In genomic region chr9:65549643-65550042, GRCm38 (mm10) we compare ENCODE assay signal across 14 mouse cellular contexts. TPM values are rescaled to one million over a fixed set of nuclear protein-coding genes. Genes with fewer than 3 reads are reported as not detected.
DNase-seq lines count a peak whose midpoint lies in the region; ATAC-seq and TF ChIP-seq lines count a peak whose summit lies in the region.
"Had no signal": no experiment of that assay in that cellular context is flagged by ENCODE, and none has a peak within 500 bp of the region (broad histone marks: within the 10 kb centered on the region; RNA-seq: fewer than 3 reads in every experiment).

No protein-coding gene starts in this region.

- H3K4me1 ChIP-seq in forebrain, embryonic 10.5 days: peaks cover 54% of the 10 kb centered on the region
- peaks cover 3% of the 10 kb centered on the region; the same call in 1 of the 2 replicates for H3K4me1 ChIP-seq in forebrain, embryonic 11.5 days (replicated peaks; ENCODE audit: control insufficient read depth, insufficient read depth, low read length)
- peaks cover 15% of the 10 kb centered on the region for H3K4me1 ChIP-seq in kidney, postnatal 0 days (replicated peaks; ENCODE audit: insufficient read depth, low read length)
- peaks cover 30% of the 10 kb centered on the region for H3K4me1 ChIP-seq in embryonic facial prominence, embryonic 14.5 days (ENCODE audit: control insufficient read depth, insufficient read depth, low read length)
- peaks cover 33% of the 10 kb centered on the region for H3K4me1 ChIP-seq in stomach, embryonic 14.5 days (ENCODE audit: control insufficient read depth, insufficient read depth, low read length)

- peaks cover 7% of the 10 kb centered on the region; the same call in 1 of the 2 replicates for H3K36me3 ChIP-seq in forebrain, embryonic 10.5 days (replicated peaks)
- H3K36me3 ChIP-seq in forebrain, embryonic 11.5 days (ENCODE audit: control insufficient read depth, insufficient read depth, low read length): no peaks in the 10 kb centered on the region
- no peaks in the 10 kb centered on the region for H3K36me3 ChIP-seq in kidney, postnatal 0 days (ENCODE audit: insufficient read depth, low read length)
- 0 out of 2 replicates have a peak, but pooled peaks cover 5% of the 10 kb centered on the region for H3K36me3 ChIP-seq in embryonic facial prominence, embryonic 14.5 days (ENCODE audit: control insufficient read depth, insufficient read depth, low read length)
- H3K36me3 ChIP-seq in stomach, embryonic 14.5 days (ENCODE audit: control insufficient read depth, insufficient read depth, low read length): no peaks in the 10 kb centered on the region; the same call in 1 of the 2 replicates

- no peak for ATAC-seq in forebrain, embryonic 11.5 days (replicated peaks; ENCODE audit: low FRiP score)
- ATAC-seq in kidney, postnatal 0 days (replicated peaks; ENCODE audit: low FRiP score, low read depth): no peak
- no peak for ATAC-seq in embryonic facial prominence, embryonic 14.5 days (ENCODE audit: low read depth)
- ATAC-seq in stomach, embryonic 14.5 days (ENCODE audit: insufficient number of reproducible peaks, insufficient read depth, low FRiP score, low read depth): no peak
- ATAC-seq: forebrain, embryonic 16.5 days had no signal

- no peak for TF ChIP-seq CTCF in kidney, postnatal 0 days (IDR thresholded peaks at IDR 0.05; ENCODE audit: low read depth)

- no peak overlapping the region for H3K4me3 ChIP-seq in forebrain, embryonic 10.5 days
- H3K4me3 ChIP-seq in forebrain, embryonic 11.5 days (ENCODE audit: low read depth, low read length): no peak overlapping the region
- H3K4me3 ChIP-seq in kidney, postnatal 0 days (replicated peaks; ENCODE audit: low read depth, low read length): no peak overlapping the region
- no peak overlapping the region for H3K4me3 ChIP-seq in embryonic facial prominence, embryonic 14.5 days (ENCODE audit: low read depth, low read length)
- H3K4me3 ChIP-seq in stomach, embryonic 14.5 days (ENCODE audit: low read depth, low read length): no peak overlapping the region

- H3K9ac ChIP-seq in forebrain, embryonic 11.5 days (ENCODE audit: low read length): no peak overlapping the region
- no peak overlapping the region for H3K9ac ChIP-seq in kidney, postnatal 0 days (ENCODE audit: low read depth, low read length)
- H3K9ac ChIP-seq in embryonic facial prominence, embryonic 14.5 days (ENCODE audit: low read depth, low read length): no peak overlapping the region
- no peak overlapping the region for H3K9ac ChIP-seq in stomach, embryonic 14.5 days (replicated peaks; ENCODE audit: low read depth, low read length)

- H3K27me3 ChIP-seq in forebrain, embryonic 10.5 days (ENCODE audit: poor library complexity, severe bottlenecking): no peaks in the 10 kb centered on the region
- H3K27me3 ChIP-seq in forebrain, embryonic 11.5 days (ENCODE audit: control insufficient read depth, insufficient read depth, low read length): no peaks in the 10 kb centered on the region
- H3K27me3 ChIP-seq in kidney, postnatal 0 days (ENCODE audit: insufficient read depth, low read length): no peaks in the 10 kb centered on the region
- H3K27me3 ChIP-seq in embryonic facial prominence, embryonic 14.5 days (replicated peaks; ENCODE audit: control insufficient read depth, insufficient read depth, low read length): no peaks in the 10 kb centered on the region
- H3K27me3 ChIP-seq in stomach, embryonic 14.5 days (ENCODE audit: control insufficient read depth, insufficient read depth, low read length): no peaks in the 10 kb centered on the region

- DNase-seq in forebrain, embryonic 10.5 days (ENCODE audit: extremely low spot score, low spot score): no peak
- DNase-seq in forebrain, embryonic 11.5 days (ENCODE audit: low spot score): no peak
- no peak for DNase-seq in kidney, postnatal 0 days (ENCODE audit: low spot score)
- DNase-seq in kidney, adult 9 months: no peak
- no peak for DNase-seq in embryonic facial prominence, embryonic 14.5 days (ENCODE audit: low spot score)
- DNase-seq in MN1 (ENCODE audit: low spot score): no peak
- DNase-seq in thymus, postnatal 36 days: no peak
- DNase-seq: cerebellum, adult 9-10 months; kidney, postnatal 10 days had no signal

- 86% methylated on average over 5 of the region's 5 CpGs for WGBS in forebrain, embryonic 10.5 days
- 87% methylated on average over 5 of the region's 5 CpGs for WGBS in forebrain, embryonic 11.5 days
- 85% methylated on average over 5 of the region's 5 CpGs for WGBS in kidney, postnatal 0 days
- WGBS in embryonic facial prominence, embryonic 14.5 days: 79% methylated on average over 5 of the region's 5 CpGs
- 80% methylated on average over 5 of the region's 5 CpGs for WGBS in stomach, embryonic 14.5 days

- no peak overlapping the region for H3K4me2 ChIP-seq in forebrain, embryonic 11.5 days (ENCODE audit: low read depth, low read length, severe bottlenecking)
- no peak overlapping the region for H3K4me2 ChIP-seq in kidney, postnatal 0 days (ENCODE audit: low read length)
- no peak overlapping the region for H3K4me2 ChIP-seq in embryonic facial prominence, embryonic 14.5 days (ENCODE audit: low read depth, low read length)
- no peak overlapping the region for H3K4me2 ChIP-seq in stomach, embryonic 14.5 days (replicated peaks; ENCODE audit: low read depth, low read length)

- H3K9me3 ChIP-seq in forebrain, embryonic 10.5 days: no peaks in the 10 kb centered on the region
- no peaks in the 10 kb centered on the region for H3K9me3 ChIP-seq in forebrain, embryonic 11.5 days (ENCODE audit: control insufficient read depth, low read length)
- H3K9me3 ChIP-seq in kidney, postnatal 0 days (replicated peaks; ENCODE audit: low read length): no peaks in the 10 kb centered on the region
- H3K9me3 ChIP-seq in embryonic facial prominence, embryonic 14.5 days (ENCODE audit: control insufficient read depth, low read length): no peaks in the 10 kb centered on the region
- H3K9me3 ChIP-seq in stomach, embryonic 14.5 days (ENCODE audit: control insufficient read depth, low read depth, low read length): no peaks in the 10 kb centered on the region

- H3K27ac ChIP-seq in forebrain, embryonic 10.5 days: peak overlapping the region; percentile 30; the same call in 1 of the 2 replicates
- no peak overlapping the region for H3K27ac ChIP-seq in forebrain, embryonic 11.5 days (ENCODE audit: low read depth, low read length)
- H3K27ac ChIP-seq in kidney, postnatal 0 days: peak overlapping the region; percentile 25; the same call in 1 of the 2 replicates
- peak overlapping the region; percentile 90; the same call in 1 of the 2 replicates for H3K27ac ChIP-seq in embryonic facial prominence, embryonic 14.5 days (replicated peaks; ENCODE audit: low read depth, low read length)
- H3K27ac ChIP-seq in stomach, embryonic 14.5 days (ENCODE audit: low read length): peak overlapping the region; percentile 92

RNA-seq across cellular contexts. Expression of gene Ankdd1a, which starts 29.6 kb away (rescaled TPM):
- not detected in 2 replicates for polyA plus RNA-seq in forebrain, embryonic 10.5 days (2016; fragmentation: Nextera tagmentation; extraction: Ambion mirVana)
- polyA plus RNA-seq in forebrain, embryonic 11.5 days (2014; fragmentation: Nextera tagmentation; extraction: Ambion mirVana): 0.20 TPM in 1 of 2 replicates, not detected in the other
- 0.14 TPM in 1 of 2 replicates, not detected in the other for polyA plus RNA-seq in kidney, postnatal 0 days (2015; fragmentation: Nextera tagmentation; extraction: Ambion mirVana)
- not detected in 2 replicates for polyA plus RNA-seq in embryonic facial prominence, embryonic 14.5 days (2014; fragmentation: Nextera tagmentation; extraction: Ambion mirVana)
- not detected in 2 replicates for polyA plus RNA-seq in stomach, embryonic 14.5 days (2014; fragmentation: Nextera tagmentation; extraction: Ambion mirVana)
- polyA plus RNA-seq: embryonic facial prominence, embryonic 11.5 days; liver, adult 2 months; small intestine, adult 2 months had no signal

RNA-seq across cellular contexts. Expression of gene Plekho2, which starts 30.2 kb away (rescaled TPM):
- polyA plus RNA-seq in forebrain, embryonic 10.5 days (2016; fragmentation: Nextera tagmentation; extraction: Ambion mirVana): 11.1 and 11.9 TPM in 2 replicates
- 8.3 and 8.8 TPM in 2 replicates for polyA plus RNA-seq in forebrain, embryonic 11.5 days (2014; fragmentation: Nextera tagmentation; extraction: Ambion mirVana)
- 13.4 and 14.6 TPM in 2 replicates for polyA plus RNA-seq in kidney, postnatal 0 days (2015; fragmentation: Nextera tagmentation; extraction: Ambion mirVana)
- polyA plus RNA-seq in embryonic facial prominence, embryonic 14.5 days (2014; fragmentation: Nextera tagmentation; extraction: Ambion mirVana): 12.9 and 14.3 TPM in 2 replicates
- 17.2 and 21.2 TPM in 2 replicates for polyA plus RNA-seq in stomach, embryonic 14.5 days (2014; fragmentation: Nextera tagmentation; extraction: Ambion mirVana)

RNA-seq across cellular contexts. Expression of gene Pif1, which starts 37.3 kb away (rescaled TPM):
- polyA plus RNA-seq in forebrain, embryonic 10.5 days (2016; fragmentation: Nextera tagmentation; extraction: Ambion mirVana): 30.9 and 31.9 TPM in 2 replicates
- polyA plus RNA-seq in forebrain, embryonic 11.5 days (2014; fragmentation: Nextera tagmentation; extraction: Ambion mirVana): 26.2 and 31.8 TPM in 2 replicates
- 3.5 and 4.8 TPM in 2 replicates for polyA plus RNA-seq in kidney, postnatal 0 days (2015; fragmentation: Nextera tagmentation; extraction: Ambion mirVana)
- 5.9 and 7.2 TPM in 2 replicates for polyA plus RNA-seq in embryonic facial prominence, embryonic 14.5 days (2014; fragmentation: Nextera tagmentation; extraction: Ambion mirVana)
- polyA plus RNA-seq in stomach, embryonic 14.5 days (2014; fragmentation: Nextera tagmentation; extraction: Ambion mirVana): 9.9 and 11.0 TPM in 2 replicates
